Mouse (Mus musculus): Measurements from ENCODE around the gene Tigit. TPM values are rescaled to one million over a fixed set of nuclear protein-coding genes. Genes with fewer than 3 reads are reported as not detected.

The Tigit gene
- 0.22 TPM in 1 of 2 replicates, not detected in the other for polyA plus RNA-seq (2015; fragmentation: Nextera tagmentation; extraction: Ambion mirVana)

GRCm38 (mm10) chr16:43663978-43664579 lies at the start of gene Tigit:
TSS of gene Tigit (minus strand) at chr16:43664146.
- H3K9ac ChIP-seq = no peak within 1 kb of the TSS
- H3K27ac ChIP-seq = no peak within 1 kb of the TSS
- H3K4me3 ChIP-seq = no peak within 1 kb of the TSS
- 74% methylated on average over 7 of the region's 7 CpGs for WGBS
- no peaks in the 10 kb centered on the region; the same call in 1 of the 2 replicates for H3K4me1 ChIP-seq
- 0 out of 2 replicates have a peak, but pooled peaks cover 6% of the 10 kb centered on the region for H3K27me3 ChIP-seq
- no peak within 1 kb of the TSS for H3K4me2 ChIP-seq (replicated peaks)
- no peak for ATAC-seq (ENCODE audit: low FRiP score, low read depth)
- H3K9me3 ChIP-seq = no peaks in the 10 kb centered on the region
- no peaks in the 10 kb centered on the region for H3K36me3 ChIP-seq

DNA sequence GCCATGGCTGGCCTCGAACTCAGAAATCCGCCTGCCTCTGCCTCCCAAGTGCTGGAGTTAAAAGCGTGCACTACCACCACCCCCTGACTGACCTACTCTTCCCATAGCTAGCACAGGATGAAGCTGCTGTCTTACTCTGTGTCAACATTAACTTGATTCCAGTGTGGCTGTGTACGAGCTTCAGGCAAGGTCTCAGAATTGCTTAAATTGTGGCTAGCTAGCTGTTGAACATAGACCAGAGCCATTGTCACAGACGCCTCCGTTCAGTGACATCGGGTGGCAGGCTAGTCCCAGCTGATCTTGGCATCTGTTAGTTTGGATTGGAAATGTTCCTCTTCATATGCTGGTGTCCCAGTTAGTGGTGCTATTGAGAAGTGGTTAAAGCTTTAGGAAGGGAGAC lies 47.4 kb upstream of the Tigit start:
- no peaks in the 10 kb centered on the region for H3K36me3 ChIP-seq
- 93% methylated on average over 7 of the region's 7 CpGs for WGBS
- ATAC-seq (ENCODE audit: low FRiP score, low read depth) = no peak

GRCm38 (mm10) chr16:43710651-43711050 lies 46.7 kb upstream of the Tigit start:
- 83% methylated on average over 11 of the region's 11 CpGs for WGBS
- ATAC-seq (ENCODE audit: low FRiP score, low read depth) = no peak

More for the DNA sequence above, 47.4 kb upstream of the Tigit start:
- H3K27me3 ChIP-seq = no peaks in the 10 kb centered on the region
- no peak overlapping the region for H3K4me2 ChIP-seq (replicated peaks)
- H3K27ac ChIP-seq = no peak overlapping the region
- H3K9me3 ChIP-seq = no peaks in the 10 kb centered on the region
- H3K4me3 ChIP-seq = no peak overlapping the region
- H3K9ac ChIP-seq = no peak overlapping the region
- no peaks in the 10 kb centered on the region for H3K4me1 ChIP-seq

GRCm38 (mm10) chr16:43710134-43710475 lies 46.2 kb upstream of the Tigit start:
- no peak overlapping the region for H3K4me2 ChIP-seq (replicated peaks)
- H3K4me1 ChIP-seq = no peaks in the 10 kb centered on the region
- no peaks in the 10 kb centered on the region for H3K36me3 ChIP-seq
- H3K9me3 ChIP-seq = no peaks in the 10 kb centered on the region
- no peak overlapping the region for H3K9ac ChIP-seq
- no peak overlapping the region for H3K27ac ChIP-seq
- no peaks in the 10 kb centered on the region for H3K27me3 ChIP-seq
- 71% methylated on average over 6 of the region's 6 CpGs for WGBS
- ATAC-seq (ENCODE audit: low FRiP score, low read depth) = no peak
- no peak overlapping the region for H3K4me3 ChIP-seq

More at GRCm38 (mm10) chr16:43710651-43711050, 46.7 kb upstream of the Tigit start:
- Histone ChIP-seq H3K9ac (no peak overlapping the region), H3K4me2 (replicated peaks) (no peak overlapping the region), H3K9me3 (no peaks in the 10 kb centered on the region), H3K4me1 (no peaks in the 10 kb centered on the region), H3K4me3 (no peak overlapping the region), H3K27ac (no peak overlapping the region), H3K36me3 (no peaks in the 10 kb centered on the region), H3K27me3 (no peaks in the 10 kb centered on the region)

DNA sequence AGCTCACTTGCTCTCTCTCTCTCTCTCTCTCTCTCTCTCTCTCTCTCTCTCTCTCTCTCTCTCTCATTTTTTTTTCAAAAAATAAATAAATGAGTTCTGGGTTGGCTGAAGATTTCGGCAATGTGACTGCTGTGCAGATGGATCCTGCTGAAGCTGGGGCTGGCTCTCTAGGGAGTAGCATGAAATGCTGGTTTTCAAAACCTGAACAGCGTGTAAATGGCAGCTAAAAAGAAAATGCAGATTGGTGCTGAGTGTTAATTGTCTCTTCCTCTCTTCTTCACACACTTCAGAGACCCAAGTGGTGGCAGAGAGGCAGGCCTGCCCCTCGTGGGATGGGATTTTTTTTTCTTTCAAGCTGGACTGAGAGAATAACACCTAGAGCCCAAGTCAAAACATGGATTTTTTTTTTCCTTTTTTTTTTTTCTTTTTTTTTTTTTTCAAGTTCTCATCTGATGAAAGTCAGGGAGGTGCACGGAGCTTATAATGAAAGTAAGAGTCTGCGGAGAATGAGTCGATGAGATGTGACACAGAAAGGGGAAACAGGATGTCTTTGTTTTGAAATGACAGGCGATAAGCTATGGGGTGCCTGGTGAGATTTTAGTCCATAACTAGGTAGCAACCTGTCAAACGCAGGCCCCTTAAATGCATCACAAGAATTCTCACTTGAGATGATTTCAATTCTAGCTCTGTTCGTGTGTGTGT lies 45.6 kb upstream of the Tigit start:
- no peak overlapping the region for H3K4me2 ChIP-seq (replicated peaks)
- 60% methylated on average over 9 of the region's 9 CpGs for WGBS
- H3K9ac ChIP-seq = no peak overlapping the region
- H3K9me3 ChIP-seq = no peaks in the 10 kb centered on the region
- H3K27ac ChIP-seq = no peak overlapping the region
- no peak for ATAC-seq (ENCODE audit: low FRiP score, low read depth)
- H3K27me3 ChIP-seq = no peaks in the 10 kb centered on the region
- no peak overlapping the region for H3K4me3 ChIP-seq
- no peaks in the 10 kb centered on the region for H3K4me1 ChIP-seq
- no peaks in the 10 kb centered on the region for H3K36me3 ChIP-seq

DNA sequence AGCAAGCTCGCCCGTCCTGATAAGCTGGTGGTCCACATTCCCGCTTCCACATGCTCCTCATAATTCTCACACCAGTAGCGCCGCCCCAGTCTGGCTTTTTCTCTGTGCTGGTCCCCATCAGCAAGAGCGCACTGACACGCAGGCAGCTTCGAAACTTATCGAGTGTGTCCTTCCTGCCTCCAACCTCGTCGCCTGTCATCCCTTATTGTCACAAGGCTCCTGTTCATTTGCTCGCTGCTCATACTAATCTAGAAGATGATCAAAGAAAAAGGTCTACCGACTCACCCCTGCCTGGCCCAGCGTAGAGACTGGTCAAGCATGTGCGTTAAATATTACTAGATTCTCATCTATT lies 45.1 kb upstream of the Tigit start:
- H3K36me3 ChIP-seq = no peaks in the 10 kb centered on the region
- no peaks in the 10 kb centered on the region for H3K4me1 ChIP-seq
- no peak overlapping the region for H3K27ac ChIP-seq
- no peaks in the 10 kb centered on the region for H3K9me3 ChIP-seq
- 0 out of 2 replicates have a peak overlapping the region, but pooled peaks have one; percentile 9 for H3K4me2 ChIP-seq (replicated peaks)
- H3K27me3 ChIP-seq = no peaks in the 10 kb centered on the region
- H3K4me3 ChIP-seq = no peak overlapping the region
- WGBS = 72% methylated on average over 15 of the region's 15 CpGs
- H3K9ac ChIP-seq = no peak overlapping the region
- no peak for ATAC-seq (ENCODE audit: low FRiP score, low read depth)

- H3K4me1 ChIP-seq = no peaks in the 10 kb centered on the region
- 0 out of 2 replicates have a peak overlapping the region, but pooled peaks have one; percentile 9 for H3K4me2 ChIP-seq (replicated peaks)
- H3K36me3 ChIP-seq = no peaks in the 10 kb centered on the region
- no peak for ATAC-seq (ENCODE audit: low FRiP score, low read depth)
- 59% methylated on average over 13 of the region's 13 CpGs for WGBS
- H3K4me3 ChIP-seq = no peak overlapping the region
- H3K27ac ChIP-seq = no peak overlapping the region
- H3K9me3 ChIP-seq = no peaks in the 10 kb centered on the region
- no peak overlapping the region for H3K9ac ChIP-seq
- no peaks in the 10 kb centered on the region for H3K27me3 ChIP-seq
Observed at GRCm38 (mm10) chr16:43708335-43709061, 44.6 kb upstream of the Tigit start.

DNA sequence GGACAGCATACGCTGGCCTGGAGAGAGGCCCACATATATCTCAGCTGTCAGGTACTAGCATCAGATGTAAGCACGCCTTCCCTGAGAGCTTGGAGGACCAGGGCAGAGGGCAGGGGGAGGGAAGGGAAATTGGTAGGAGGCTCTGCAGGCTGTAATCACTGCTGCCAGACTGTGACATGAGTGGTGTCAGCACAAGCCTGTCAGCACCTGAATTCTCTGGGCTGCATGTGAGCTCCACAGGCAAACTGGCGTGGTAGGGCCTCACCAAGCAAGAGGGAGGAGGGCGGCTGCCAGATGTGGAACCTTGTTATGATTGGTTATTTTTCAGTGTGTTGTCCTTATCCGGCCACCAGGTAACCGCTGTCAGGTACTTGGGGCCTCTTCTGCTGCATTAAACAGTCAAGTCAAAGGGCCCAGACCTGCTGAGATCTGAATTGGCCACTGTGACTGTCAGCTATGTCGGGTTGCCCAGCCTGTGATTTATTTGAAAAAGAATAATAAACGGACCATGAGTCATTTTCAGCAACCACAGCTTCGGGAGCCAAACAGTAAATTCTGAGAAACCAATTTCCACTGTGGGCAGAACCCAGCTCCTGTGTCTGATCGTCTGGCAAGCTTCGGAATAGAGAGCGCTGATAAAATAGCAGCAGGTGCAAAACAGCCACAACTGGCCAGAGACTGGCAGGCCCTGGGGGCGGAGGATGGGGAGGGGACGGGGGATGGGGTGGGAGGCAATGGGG lies 38.0 kb upstream of the Tigit start:
- Histone ChIP-seq H3K27ac (no peak overlapping the region), H3K9ac (no peak overlapping the region), H3K27me3 (no peaks in the 10 kb centered on the region), H3K4me2 (replicated peaks) (no peak overlapping the region), H3K9me3 (no peaks in the 10 kb centered on the region), H3K4me3 (no peak overlapping the region), H3K4me1 (peaks cover 2% of the 10 kb centered on the region; the same call in 1 of the 2 replicates), H3K36me3 (no peaks in the 10 kb centered on the region)
- 52% methylated on average over 14 of the region's 14 CpGs for WGBS
- ATAC-seq (ENCODE audit: low FRiP score, low read depth) = no peak

- H3K9me3 ChIP-seq = no peaks in the 10 kb centered on the region
- no peak overlapping the region for H3K9ac ChIP-seq
- no peak overlapping the region for H3K4me2 ChIP-seq (replicated peaks)
- no peak overlapping the region for H3K27ac ChIP-seq
- no peak overlapping the region for H3K4me3 ChIP-seq
- 85% methylated on average over 8 of the region's 8 CpGs for WGBS
- ATAC-seq (ENCODE audit: low FRiP score, low read depth) = no peak
- H3K27me3 ChIP-seq = no peaks in the 10 kb centered on the region
- no peaks in the 10 kb centered on the region for H3K36me3 ChIP-seq
- peaks cover 2% of the 10 kb centered on the region; the same call in 1 of the 2 replicates for H3K4me1 ChIP-seq
Observed at GRCm38 (mm10) chr16:43700575-43700974, 36.6 kb upstream of the Tigit start.

GRCm38 (mm10) chr16:43698735-43699649 lies 35.0 kb upstream of the Tigit start:
- Histone ChIP-seq H3K4me2 (replicated peaks) (no peak overlapping the region), H3K4me3 (no peak overlapping the region), H3K27me3 (no peaks in the 10 kb centered on the region), H3K9me3 (no peaks in the 10 kb centered on the region), H3K27ac (no peak overlapping the region), H3K4me1 (peaks cover 2% of the 10 kb centered on the region; the same call in 1 of the 2 replicates), H3K36me3 (no peaks in the 10 kb centered on the region), H3K9ac (no peak overlapping the region)
- WGBS = 81% methylated on average over 14 of the region's 14 CpGs
- ATAC-seq (ENCODE audit: low FRiP score, low read depth) = no peak

- Histone ChIP-seq H3K36me3 (no peaks in the 10 kb centered on the region), H3K4me3 (no peak overlapping the region), H3K27ac (no peak overlapping the region), H3K9ac (no peak overlapping the region), H3K4me2 (replicated peaks) (no peak overlapping the region), H3K27me3 (no peaks in the 10 kb centered on the region), H3K4me1 (peaks cover 2% of the 10 kb centered on the region; the same call in 1 of the 2 replicates), H3K9me3 (no peaks in the 10 kb centered on the region)
- ATAC-seq (ENCODE audit: low FRiP score, low read depth) = no peak
- 92% methylated on average over 7 of the region's 7 CpGs for WGBS
Observed at GRCm38 (mm10) chr16:43697772-43698171, 33.8 kb upstream of the Tigit start.
